Mouse (Mus musculus) bone marrow, adult 2 months (tissue): Measurements from ENCODE around the gene Atp9a. TPM values are rescaled to one million over a fixed set of nuclear protein-coding genes. Genes with fewer than 3 reads are reported as not detected.
A peak's percentile ranks its signal among the peaks of the same experiment; 100 is the strongest.

Experiments used
- H3K27ac ChIP-seq: fragments of 200-500 bp; 2 replicates; pipeline ENCODE4 v1.5.1; 2012; ENCODE audit warnings: low read depth, mild to moderate bottlenecking, control low read depth, inconsistent platforms, low read length; ENCODE audit not compliant: control insufficient read depth, poor library complexity, insufficient read depth
- H3K4me1 ChIP-seq: fragments of 200-500 bp; 2 replicates; pipeline ENCODE4 v1.6.1; 2011; ENCODE audit warnings: low read length; ENCODE audit not compliant: control insufficient read depth, insufficient read depth
- H3K4me3 ChIP-seq: fragments of 200-500 bp; replicated peaks from 2 replicates; pipeline ENCODE3; 2011; ENCODE audit warnings: mild to moderate bottlenecking, low read depth, low read length, control low read depth; ENCODE audit not compliant: control insufficient read depth
- CTCF ChIP-seq: fragments of 200-500 bp; IDR thresholded peaks from 2 replicates; pipeline ENCODE4 v1.5.1; 2011; ENCODE audit warnings: low read length, control low read depth; ENCODE audit not compliant: control insufficient read depth, insufficient read depth
- POLR2A ChIP-seq: fragments of 200-500 bp; IDR thresholded peaks from 2 replicates; pipeline ENCODE4 v1.6.1; 2011; ENCODE audit warnings: low read depth, mild to moderate bottlenecking, control low read depth, low read length, borderline replicate concordance; ENCODE audit not compliant: control insufficient read depth
- WGBS: fragments of 180-500 bp; shearing (Covaris S2); methylation state at CpG from one replicate; pipeline ENCODE4 v1.1.7; 2018; 5-methylcytosine and 5-hydroxymethylcytosine counted together
- polyA plus RNA-seq: library from polyadenylated mRNA; stranded (reverse); fragments of >200 nt; gene quantifications from 2 replicates; pipeline ENCODE4 v1.2.4, GENCODE M21; 2011; ENCODE audit warnings: low replicate concordance; ENCODE audit not compliant: missing spikeins, insufficient read depth, insufficient read length

Gene Atp9a
- polyA plus RNA-seq, 1 experiment: 2.6 TPM

DNA sequence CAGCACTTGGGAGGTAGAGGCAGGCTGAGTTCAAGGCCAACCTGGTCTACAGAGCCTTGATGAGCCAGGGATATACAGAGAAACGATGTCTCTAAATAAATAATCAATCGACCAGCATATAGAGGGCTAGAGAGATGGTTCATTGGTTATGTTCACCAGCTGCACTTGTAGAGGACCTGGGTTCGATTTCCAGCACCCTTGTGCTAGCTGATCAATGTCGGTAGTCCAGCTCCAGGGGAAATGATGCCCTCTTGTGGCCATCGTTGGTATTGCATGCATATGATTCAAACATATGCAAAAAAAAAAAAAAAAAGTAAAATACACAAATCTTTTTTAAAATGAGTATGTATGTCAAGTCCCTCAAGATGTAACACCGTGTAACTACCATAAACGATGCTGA lies 440 bp upstream of the Atp9a start:
- Histone ChIP-seq H3K4me3 (no peak overlapping the region), H3K27ac (no peak overlapping the region), H3K4me1 (no peaks in the 10 kb centered on the region)
- 18% methylated on average over 7 of the region's 7 CpGs for WGBS
- TF ChIP-seq CTCF: peak; percentile 55
- TF ChIP-seq POLR2A: no peak

DNA sequence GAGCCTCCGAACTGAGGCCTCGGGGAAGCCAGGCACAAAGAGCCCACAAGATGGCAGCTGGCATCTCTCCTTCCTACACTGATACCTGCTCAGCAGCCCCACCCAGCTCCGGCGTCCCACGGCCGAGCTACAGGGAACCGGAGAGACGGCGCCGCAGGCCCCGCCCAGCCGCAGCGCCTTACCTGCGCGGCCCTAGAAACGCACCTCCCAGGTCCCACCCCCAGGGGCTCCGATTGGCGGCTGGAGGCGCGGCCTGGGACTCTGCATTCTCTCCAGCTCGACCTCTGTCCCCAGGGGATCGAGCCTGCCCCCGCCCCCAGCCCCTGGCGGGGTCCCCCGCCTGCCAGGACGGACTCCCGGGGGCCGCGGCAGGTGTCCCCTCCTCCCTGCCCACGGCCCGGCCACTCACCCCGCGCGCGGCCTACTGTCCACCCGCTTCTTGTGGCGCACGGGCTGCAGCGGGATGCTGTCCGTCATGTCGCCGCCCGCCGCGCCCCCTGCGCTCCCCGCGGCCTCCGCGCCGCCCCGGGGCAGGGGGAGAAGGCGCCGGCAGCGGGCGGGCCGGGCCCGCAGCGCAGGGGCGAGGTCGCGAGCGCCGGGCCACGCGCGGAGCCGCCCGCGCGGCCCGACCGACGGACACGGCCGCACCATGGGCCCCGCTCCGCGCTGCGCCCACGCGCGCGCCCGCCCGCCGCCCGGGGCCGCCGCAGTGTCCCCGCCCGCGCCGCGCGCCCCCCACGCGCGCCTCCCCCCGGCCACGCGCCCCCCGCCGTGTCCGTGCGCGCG lies 743 bp downstream of the Atp9a start:
- WGBS: 3% methylated on average over 105 of the region's 108 CpGs
- TF ChIP-seq CTCF: no peak
- TF ChIP-seq POLR2A: no peak
- Histone ChIP-seq H3K4me3 (no peak overlapping the region), H3K4me1 (no peaks in the 10 kb centered on the region), H3K27ac (no peak overlapping the region; the same call in 1 of the 2 replicates)

DNA sequence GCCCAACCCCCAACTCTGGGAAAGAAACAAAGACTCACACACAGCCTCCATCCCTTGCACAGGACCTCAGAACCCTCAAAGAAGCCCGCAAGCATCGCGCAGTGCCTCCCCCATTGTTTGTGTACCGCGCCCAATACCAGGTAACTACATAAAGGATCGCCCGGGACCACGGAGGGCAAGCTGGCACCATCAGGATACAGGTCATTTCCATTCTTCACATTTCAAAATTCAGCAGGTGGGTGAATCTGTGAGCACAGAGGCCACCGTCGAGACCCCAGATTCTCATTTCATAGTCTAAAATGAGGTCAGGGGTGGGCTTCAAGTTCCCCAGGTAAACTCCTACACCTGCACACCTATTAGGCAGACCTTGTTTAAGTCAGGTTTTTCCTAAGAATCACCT lies 1.7 kb downstream of the Atp9a start:
- Histone ChIP-seq H3K27ac (no peak overlapping the region), H3K4me3 (no peak overlapping the region), H3K4me1 (no peaks in the 10 kb centered on the region)
- TF ChIP-seq CTCF (no peak), POLR2A (no peak)
- WGBS: 88% methylated on average over 10 of the region's 10 CpGs

DNA sequence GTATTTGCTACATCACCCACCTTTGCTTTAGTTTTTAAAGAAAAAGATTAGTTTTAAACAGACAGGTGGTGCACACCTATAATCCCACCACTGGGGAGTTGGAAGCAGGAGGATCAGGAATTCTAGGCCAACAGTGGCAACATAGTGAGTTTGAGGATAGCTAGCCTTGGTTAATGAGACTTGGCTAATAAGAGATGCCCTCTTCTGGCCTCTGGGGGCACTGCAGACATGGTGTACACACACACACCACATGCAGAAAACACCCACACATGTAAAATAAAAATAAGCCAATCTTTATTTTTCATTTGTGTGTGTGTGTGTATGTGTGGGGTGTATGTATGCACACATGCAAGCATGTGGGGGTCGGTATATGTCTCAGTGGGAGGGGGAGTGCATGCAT lies 3.4 kb downstream of the Atp9a start:
- no peak for TF ChIP-seq CTCF
- no peak for TF ChIP-seq POLR2A
- no peak overlapping the region for H3K27ac ChIP-seq
- WGBS: 76% methylated on average over 1 of the region's 1 CpGs
- no peaks in the 10 kb centered on the region for H3K4me1 ChIP-seq
- no peak overlapping the region for H3K4me3 ChIP-seq

DNA sequence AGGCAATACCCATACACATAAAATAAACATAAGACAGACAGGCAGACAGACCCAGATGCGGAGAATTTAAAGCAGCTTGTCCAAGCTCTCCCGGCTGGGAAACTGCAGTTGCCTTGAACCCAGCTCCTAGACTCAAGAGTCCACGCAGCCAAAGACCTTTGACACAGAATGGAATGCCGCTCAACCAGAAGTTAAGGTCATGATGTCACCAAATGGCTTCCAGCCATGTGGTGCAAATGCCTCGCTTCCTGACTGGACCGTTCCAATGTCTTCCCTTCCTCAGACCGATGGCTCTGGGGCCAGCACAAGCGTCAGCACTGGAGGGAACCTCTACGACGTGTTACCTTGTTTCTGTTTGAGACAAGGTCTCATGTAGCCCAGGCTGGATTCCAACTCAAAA lies 4.3 kb downstream of the Atp9a start:
- Histone ChIP-seq H3K4me3 (no peak overlapping the region), H3K4me1 (no peaks in the 10 kb centered on the region), H3K27ac (no peak overlapping the region)
- TF ChIP-seq POLR2A: no peak
- TF ChIP-seq CTCF: no peak
- WGBS: 87% methylated on average over 10 of the region's 10 CpGs

DNA sequence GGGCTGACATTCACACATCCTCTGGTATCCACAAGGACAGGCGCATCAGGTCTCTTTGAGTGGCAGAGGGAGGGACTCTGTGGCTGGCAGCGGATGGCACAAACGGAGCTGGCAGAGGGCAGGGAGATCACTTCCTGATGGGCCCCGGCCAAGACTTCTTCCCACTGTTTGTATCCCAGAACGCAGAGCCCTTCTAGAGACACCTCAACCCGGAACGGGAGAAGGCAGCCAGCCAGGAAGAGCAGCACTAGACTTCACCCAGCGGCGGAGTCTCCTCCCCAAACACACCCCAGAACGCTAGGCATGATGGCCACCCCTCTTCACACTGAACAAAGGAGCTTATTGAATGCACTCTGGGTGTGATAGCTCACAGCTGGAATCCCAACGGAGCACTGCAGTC lies 8.2 kb downstream of the Atp9a start:
- Histone ChIP-seq H3K4me3 (no peak overlapping the region), H3K4me1 (no peaks in the 10 kb centered on the region), H3K27ac (no peak overlapping the region)
- TF ChIP-seq POLR2A (no peak), CTCF (no peak)
- WGBS: 70% methylated on average over 11 of the region's 11 CpGs

DNA sequence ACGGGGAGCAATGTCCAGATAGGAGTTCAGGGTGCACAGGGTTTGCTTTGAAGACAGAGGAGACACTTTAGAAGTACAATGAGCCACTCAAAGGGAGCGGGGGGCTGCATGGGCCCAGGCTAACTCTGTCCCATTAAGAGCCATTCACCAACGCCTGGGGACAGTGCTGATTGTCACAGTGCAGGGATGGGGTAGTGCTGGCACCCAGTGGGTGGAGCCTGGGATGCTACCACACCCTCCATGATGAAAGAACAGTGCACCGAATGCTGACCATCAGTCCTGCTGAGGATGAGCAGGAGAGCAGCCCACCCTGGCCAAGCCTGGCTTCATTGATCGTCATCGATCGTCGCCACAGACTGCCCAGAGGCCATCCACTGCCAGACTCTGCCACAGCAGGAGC lies 11.0 kb downstream of the Atp9a start:
- no peaks in the 10 kb centered on the region for H3K4me1 ChIP-seq
- H3K27ac ChIP-seq: no peak overlapping the region
- WGBS: 81% methylated on average over 8 of the region's 8 CpGs
- TF ChIP-seq POLR2A (no peak), CTCF (no peak)
- H3K4me3 ChIP-seq: no peak overlapping the region

DNA sequence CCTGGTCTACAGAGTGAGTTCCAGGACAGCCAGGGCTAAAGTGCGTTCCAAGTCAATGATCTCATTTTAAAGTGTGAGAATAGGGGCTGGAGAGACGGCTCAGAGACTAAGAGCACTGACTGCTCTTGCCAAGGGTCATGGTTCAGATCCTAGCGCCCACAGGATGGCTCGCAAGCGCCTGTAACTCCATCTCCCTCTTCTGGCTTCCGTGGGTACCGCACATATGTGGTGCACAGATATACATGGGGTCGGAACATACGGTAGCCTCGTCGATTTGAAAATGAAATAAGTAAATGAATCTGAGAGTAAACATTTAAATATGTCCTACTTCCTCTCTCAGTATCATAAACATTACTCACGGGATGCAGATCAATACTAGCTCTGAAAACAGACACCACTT lies 12.5 kb downstream of the Atp9a start:
- 86% methylated on average over 12 of the region's 12 CpGs for WGBS
- no peak overlapping the region for H3K27ac ChIP-seq
- H3K4me3 ChIP-seq: no peak overlapping the region
- TF ChIP-seq POLR2A (no peak), CTCF (no peak)
- no peaks in the 10 kb centered on the region for H3K4me1 ChIP-seq

DNA sequence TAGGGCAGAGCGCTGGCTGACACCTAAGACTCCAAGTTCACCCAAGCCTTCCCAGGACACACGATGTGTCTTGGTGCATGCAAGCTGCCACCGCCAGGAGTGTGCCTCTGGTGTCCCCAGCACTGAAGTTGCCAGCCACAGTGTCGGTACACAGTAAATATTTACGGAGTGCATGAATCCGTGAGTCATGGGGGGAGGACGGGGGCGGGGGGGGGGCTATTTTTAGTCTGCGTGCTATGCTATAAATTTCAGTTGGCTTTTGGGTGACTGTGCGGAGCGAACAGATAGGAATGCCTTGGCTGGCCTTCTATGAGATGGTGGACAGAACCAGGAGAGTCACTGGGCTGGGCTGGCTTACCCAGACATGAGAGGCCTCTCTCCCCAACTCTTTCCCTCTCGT lies 14.2 kb downstream of the Atp9a start:
- H3K27ac ChIP-seq: no peak overlapping the region
- 88% methylated on average over 12 of the region's 12 CpGs for WGBS
- H3K4me3 ChIP-seq: no peak overlapping the region
- no peaks in the 10 kb centered on the region for H3K4me1 ChIP-seq
- TF ChIP-seq CTCF (no peak), POLR2A (no peak)
